In the genomic region with DNA sequence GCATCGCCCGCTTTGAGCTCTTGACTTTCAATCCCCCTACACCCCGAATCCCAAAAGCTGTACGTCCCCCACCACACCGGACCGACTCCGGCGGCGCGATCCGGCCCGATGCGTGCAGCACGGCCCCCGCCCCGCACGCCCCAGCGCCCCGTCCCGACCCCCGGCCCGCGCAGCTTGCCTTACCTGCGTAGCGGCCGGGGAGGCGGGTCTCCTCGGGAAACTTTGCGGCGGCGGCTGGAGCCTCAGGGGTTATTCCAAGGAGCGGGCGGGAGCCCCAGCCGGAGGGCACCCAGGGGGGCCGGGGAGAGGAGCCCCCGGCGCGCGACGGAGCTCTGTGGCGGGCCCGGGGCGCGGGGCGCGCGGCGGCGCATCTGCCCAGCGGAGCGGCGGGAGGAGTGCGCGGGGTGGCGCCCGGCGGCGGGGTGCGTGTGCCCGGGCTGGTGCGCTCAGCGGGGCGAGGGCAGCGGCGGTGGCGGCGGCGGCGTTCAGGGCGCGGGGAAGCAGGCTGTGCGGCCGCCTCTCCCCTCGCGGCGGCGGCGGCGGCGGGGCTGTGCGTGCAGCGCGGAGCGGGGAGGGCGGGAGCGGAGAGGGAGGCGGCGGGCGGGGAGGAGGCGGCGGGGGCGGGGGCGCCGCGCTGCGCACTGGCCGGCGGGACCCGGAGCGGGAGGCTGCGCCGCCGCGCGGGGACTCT, we compare ENCODE assay signal across 8 mouse cellular contexts. TPM values are rescaled to one million over a fixed set of nuclear protein-coding genes. Genes with fewer than 3 reads are reported as not detected.
DNase-seq lines count a peak whose midpoint lies in the region; ATAC-seq and TF ChIP-seq lines count a peak whose summit lies in the region.

No protein-coding gene starts in this region.

- H3K27me3 ChIP-seq in heart, adult 2 months (ENCODE audit: control insufficient read depth, insufficient read depth, low read length), result peaks cover 6% of the 10 kb centered on the region
- peaks cover 18% of the 10 kb centered on the region for H3K27me3 ChIP-seq in ES-Bruce4 (ENCODE audit: control insufficient read depth, insufficient read depth, low read length, poor library complexity, severe bottlenecking)
- H3K27me3 ChIP-seq in intestine, embryonic 15.5 days (replicated peaks), result peaks cover 61% of the 10 kb centered on the region
- H3K27me3 ChIP-seq in midbrain, embryonic 16.5 days (ENCODE audit: control insufficient read depth, insufficient read depth, low read depth, low read length), result no peaks in the 10 kb centered on the region; the same call in 1 of the 2 replicates

- ATAC-seq in intestine, embryonic 15.5 days, result peak; percentile 16; the same call in 1 of the 2 replicates
- peak; percentile 22; the same call in 1 of the 2 replicates for ATAC-seq in midbrain, embryonic 16.5 days

- no peaks in the 10 kb centered on the region for H3K36me3 ChIP-seq in heart, adult 2 months (ENCODE audit: control insufficient read depth, insufficient read depth, low read length)
- H3K36me3 ChIP-seq in ES-Bruce4 (ENCODE audit: control insufficient read depth, insufficient read depth, low read length, poor library complexity, severe bottlenecking), result no peaks in the 10 kb centered on the region
- no peaks in the 10 kb centered on the region for H3K36me3 ChIP-seq in intestine, embryonic 15.5 days
- H3K36me3 ChIP-seq in midbrain, embryonic 16.5 days (ENCODE audit: control insufficient read depth, insufficient read depth, low read length), result no peaks in the 10 kb centered on the region

- peak overlapping the region; percentile 100 for H3K4me2 ChIP-seq in intestine, embryonic 15.5 days (replicated peaks)
- peak overlapping the region; percentile 94 for H3K4me2 ChIP-seq in midbrain, embryonic 16.5 days (ENCODE audit: low read length)

- TF ChIP-seq EP300 in heart, adult 2 months (IDR thresholded peaks at IDR 0.05; ENCODE audit: insufficient read depth, low read depth, low read length), result no peak
- TF ChIP-seq EP300 in ES-Bruce4 (IDR thresholded peaks at IDR 0.05; ENCODE audit: insufficient read depth, low read depth, low read length), result no peak

- H3K9ac ChIP-seq in heart, adult 2 months (ENCODE audit: low read depth, low read length), result peak overlapping the region; percentile 72
- H3K9ac ChIP-seq in ES-Bruce4 (ENCODE audit: low read depth, poor library complexity, severe bottlenecking), result peak overlapping the region; percentile 91
- H3K9ac ChIP-seq in intestine, embryonic 15.5 days, result peak overlapping the region; percentile 65
- peak overlapping the region; percentile 83 for H3K9ac ChIP-seq in midbrain, embryonic 16.5 days (ENCODE audit: low read depth, low read length)

- H3K4me3 ChIP-seq in heart, adult 2 months, result peak overlapping the region; percentile 51
- H3K4me3 ChIP-seq in ES-Bruce4 (ENCODE audit: low read depth, low read length), result peak overlapping the region; percentile 66
- H3K4me3 ChIP-seq in intestine, embryonic 15.5 days (replicated peaks), result peak overlapping the region; percentile 67
- peak overlapping the region; percentile 98 for H3K4me3 ChIP-seq in midbrain, embryonic 16.5 days (ENCODE audit: low read depth, low read length)

- 1% methylated on average over 91 of the region's 105 CpGs for WGBS in heart, adult 2 months
- WGBS in intestine, embryonic 15.5 days, result under 1% methylated on average over 51 of the region's 105 CpGs
- WGBS in midbrain, embryonic 16.5 days, result under 1% methylated on average over 66 of the region's 105 CpGs

- H3K27ac ChIP-seq in heart, adult 2 months, result no peak overlapping the region
- H3K27ac ChIP-seq in ES-Bruce4 (ENCODE audit: insufficient read depth, low read length), result no peak overlapping the region
- H3K27ac ChIP-seq in intestine, embryonic 15.5 days, result no peak overlapping the region
- peak overlapping the region; percentile 64 for H3K27ac ChIP-seq in midbrain, embryonic 16.5 days (ENCODE audit: low read length)

- TF ChIP-seq CTCF in heart, adult 2 months (IDR thresholded peaks at IDR 0.05), result no peak
- TF ChIP-seq CTCF in ES-Bruce4 (IDR thresholded peaks at IDR 0.05; ENCODE audit: low read depth, low read length), result no peak

- H3K9me3 ChIP-seq in ES-Bruce4 (replicated peaks; ENCODE audit: control insufficient read depth, insufficient read depth, low read length, poor library complexity, severe bottlenecking), result no peaks in the 10 kb centered on the region
- no peaks in the 10 kb centered on the region for H3K9me3 ChIP-seq in intestine, embryonic 15.5 days
- no peaks in the 10 kb centered on the region for H3K9me3 ChIP-seq in midbrain, embryonic 16.5 days (replicated peaks; ENCODE audit: control insufficient read depth, low read length, poor library complexity, severe bottlenecking)

- no peaks in the 10 kb centered on the region for H3K4me1 ChIP-seq in heart, adult 2 months (ENCODE audit: control insufficient read depth, insufficient read depth, low read length)
- H3K4me1 ChIP-seq in ES-Bruce4 (ENCODE audit: control insufficient read depth, insufficient read depth, low read length), result no peaks in the 10 kb centered on the region
- peaks cover 23% of the 10 kb centered on the region for H3K4me1 ChIP-seq in intestine, embryonic 15.5 days (replicated peaks)
- peaks cover 32% of the 10 kb centered on the region for H3K4me1 ChIP-seq in midbrain, embryonic 16.5 days (ENCODE audit: control insufficient read depth, insufficient read depth, low read length)

- TF ChIP-seq POLR2A in heart, adult 2 months (IDR thresholded peaks at IDR 0.05; ENCODE audit: insufficient read depth, low read depth, low read length), result no peak
- TF ChIP-seq POLR2A in ES-Bruce4 (IDR thresholded peaks at IDR 0.05; ENCODE audit: insufficient read depth, low read length), result no peak

- H3K79me2 ChIP-seq in heart, adult 2 months (replicated peaks; ENCODE audit: control insufficient read depth, insufficient read depth, low read length), result no peaks in the 10 kb centered on the region

- intact Hi-C loops in heart, adult 2 months (cut with DNase I), result no loop called here

- peak in 1 of 2 experiments; percentile 32 for DNase-seq in heart, adult 2 months
- no peak for DNase-seq in heart, adult 18-20 months
- peak; percentile 60 to 75 for DNase-seq in cerebellum, postnatal 36 days
- no peak for DNase-seq in c-Kit-positive CD71-positive TER-119-positive erythroid progenitor cells, embryonic 14.5 days (ENCODE audit: low spot score)
- DNase-seq in gastrocnemius, adult 18-20 months (ENCODE audit: low spot score), result no peak

RNA-seq across cellular contexts. Expression of gene Otub1, which starts 40.5 kb away (rescaled TPM):
- 10 to 100 TPM; 62.1 to 70.9 TPM for total RNA-seq in heart, adult 2 months (2021)
- 73.3 and 84.2 TPM in 2 replicates for polyA plus RNA-seq in heart, adult 2 months (2012; rRNA removed)
- 10 to 100 TPM; 73.8 to 78.7 TPM for total RNA-seq in heart, adult 18-20 months (2021)
- 86.7 and 87.5 TPM in 2 replicates for polyA plus RNA-seq in ES-Bruce4 (2011; ENCODE audit: insufficient read depth, insufficient read length, low read depth, missing spikeins)
- polyA plus RNA-seq in intestine, embryonic 15.5 days (2015; fragmentation: Nextera tagmentation; extraction: Ambion mirVana), result 166 and 172 TPM in 2 replicates
- polyA plus RNA-seq in midbrain, embryonic 16.5 days (2015; fragmentation: Nextera tagmentation; extraction: Ambion mirVana), result 235 and 240 TPM in 2 replicates
- 10 to 100 TPM; 50.8 to 57.0 TPM for total RNA-seq in gastrocnemius, adult 18-20 months (2021)

RNA-seq across cellular contexts. Expression of gene Cox8a, which starts 51.8 kb away (rescaled TPM):
- total RNA-seq in heart, adult 2 months (2021), result 100 to 1,000 TPM; 384 to 424 TPM
- polyA plus RNA-seq in heart, adult 2 months (2012; rRNA removed), result 589 and 775 TPM in 2 replicates
- total RNA-seq in heart, adult 18-20 months (2021), result 100 to 1,000 TPM; 344 to 429 TPM
- polyA plus RNA-seq in ES-Bruce4 (2011; ENCODE audit: insufficient read depth, insufficient read length, low read depth, missing spikeins), result 584 and 638 TPM in 2 replicates
- 1,343 and 1,351 TPM in 2 replicates for polyA plus RNA-seq in intestine, embryonic 15.5 days (2015; fragmentation: Nextera tagmentation; extraction: Ambion mirVana)
- 837 and 884 TPM in 2 replicates for polyA plus RNA-seq in midbrain, embryonic 16.5 days (2015; fragmentation: Nextera tagmentation; extraction: Ambion mirVana)
- total RNA-seq in gastrocnemius, adult 18-20 months (2021), result 100 to 1,000 TPM in 1 of 2 experiments, 10 to 100 TPM in 1; 72.3 to 102 TPM

Comparison
In these comparisons a context has a peak if more than half of its experiments do, and no peak if none do; other contexts are left out.
1. DNase-seq: peak in cerebellum, postnatal 36 days (2 of 2); none in heart, adult 18-20 months (0 of 2), c-Kit-positive CD71-positive TER-119-positive erythroid progenitor cells, embryonic 14.5 days (single experiment) and gastrocnemius, adult 18-20 months (single experiment).
2. Peak in every context shown above with its lines, with median percentiles within 50 percentile points of each other: H3K4me3 ChIP-seq and H3K9ac ChIP-seq.